ENCODE assay signal across 18 mouse cellular contexts in the genomic region with DNA sequence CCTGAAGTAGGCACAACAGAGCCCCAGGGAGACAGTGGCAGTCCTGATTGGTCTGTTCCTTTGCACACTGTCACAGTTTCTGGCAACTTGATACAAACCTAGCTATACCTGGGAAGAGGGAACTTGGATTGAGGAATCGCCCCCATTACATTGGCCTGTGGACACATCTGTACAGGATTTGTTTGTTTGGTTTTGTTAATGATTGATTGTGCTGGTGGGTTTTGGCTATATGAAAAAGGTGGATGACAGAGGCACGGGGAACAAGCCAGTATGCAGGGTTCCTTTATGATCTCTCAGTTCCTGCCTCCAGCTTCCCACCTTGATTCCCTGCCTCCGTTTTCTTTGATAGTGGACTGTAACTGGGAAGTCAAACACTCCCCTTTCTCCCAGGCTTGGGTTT. TPM values are rescaled to one million over a fixed set of nuclear protein-coding genes. Genes with fewer than 3 reads are reported as not detected.
DNase-seq lines count a peak whose midpoint lies in the region; ATAC-seq and TF ChIP-seq lines count a peak whose summit lies in the region.
"Had no signal": no experiment of that assay in that cellular context is flagged by ENCODE, and none has a peak within 500 bp of the region (broad histone marks: within the 10 kb centered on the region; RNA-seq: fewer than 3 reads in every experiment).

No protein-coding gene starts in this region.

- H3K9ac ChIP-seq in heart, embryonic 13.5 days, result no peak overlapping the region
- H3K9ac ChIP-seq in kidney, embryonic 15.5 days, result no peak overlapping the region
- no peak overlapping the region for H3K9ac ChIP-seq in lung, embryonic 15.5 days
- no peak overlapping the region for H3K9ac ChIP-seq in intestine, postnatal 0 days (ENCODE audit: low read depth, low read length)
- H3K9ac ChIP-seq: embryonic facial prominence, embryonic 12.5 days; forebrain, embryonic 12.5 days; limb, embryonic 12.5 days; neural tube, embryonic 12.5 days had no signal

- no peak overlapping the region for H3K27ac ChIP-seq in heart, embryonic 13.5 days (replicated peaks)
- H3K27ac ChIP-seq in kidney, embryonic 15.5 days, result no peak overlapping the region
- peak overlapping the region; percentile 73 for H3K27ac ChIP-seq in lung, embryonic 15.5 days
- H3K27ac ChIP-seq in intestine, postnatal 0 days (ENCODE audit: low read depth, low read length), result no peak overlapping the region
- H3K27ac ChIP-seq: embryonic facial prominence, embryonic 12.5 days; forebrain, embryonic 12.5 days; limb, embryonic 12.5 days; neural tube, embryonic 12.5 days had no signal

- no peak for TF ChIP-seq CTCF in intestine, postnatal 0 days (IDR thresholded peaks at IDR 0.05; ENCODE audit: low read depth)

- no peak for DNase-seq in heart, postnatal 4 days
- no peak for DNase-seq in kidney, adult 8-10 months
- DNase-seq in lung, postnatal 25 days (ENCODE audit: low spot score), result no peak
- DNase-seq in ovary, postnatal 14 days (ENCODE audit: low spot score), result no peak
- DNase-seq: adrenal gland, postnatal 14 days; cerebellum, adult 2 months; cerebellum, postnatal 25 days had no signal

- H3K4me2 ChIP-seq in heart, embryonic 13.5 days, result peak overlapping the region; percentile 49
- H3K4me2 ChIP-seq in kidney, embryonic 15.5 days, result 0 out of 2 replicates have a peak overlapping the region, but pooled peaks have one; percentile 18
- H3K4me2 ChIP-seq in lung, embryonic 15.5 days, result peak overlapping the region; percentile 30; the same call in 1 of the 2 replicates
- H3K4me2 ChIP-seq in intestine, postnatal 0 days (replicated peaks; ENCODE audit: low read depth), result peak overlapping the region; percentile 35; the same call in 1 of the 2 replicates
- H3K4me2 ChIP-seq: embryonic facial prominence, embryonic 12.5 days; forebrain, embryonic 12.5 days; limb, embryonic 12.5 days; neural tube, embryonic 12.5 days had no signal

- 53% methylated on average over 3 of the region's 3 CpGs for WGBS in heart, embryonic 13.5 days
- WGBS in kidney, embryonic 15.5 days, result 59% methylated on average over 3 of the region's 3 CpGs
- 28% methylated on average over 3 of the region's 3 CpGs for WGBS in lung, embryonic 15.5 days
- WGBS in intestine, postnatal 0 days, result 46% methylated on average over 3 of the region's 3 CpGs

- no peak overlapping the region for H3K4me3 ChIP-seq in heart, embryonic 13.5 days
- H3K4me3 ChIP-seq in kidney, embryonic 15.5 days (replicated peaks), result no peak overlapping the region
- no peak overlapping the region for H3K4me3 ChIP-seq in lung, embryonic 15.5 days
- H3K4me3 ChIP-seq in intestine, postnatal 0 days (ENCODE audit: low read depth, low read length), result no peak overlapping the region
- H3K4me3 ChIP-seq: embryonic facial prominence, embryonic 12.5 days; erythroblast, embryonic 14.5 days; forebrain, embryonic 12.5 days; limb, embryonic 12.5 days; neural tube, embryonic 12.5 days had no signal

- H3K9me3 ChIP-seq in heart, embryonic 13.5 days, result no peaks in the 10 kb centered on the region
- H3K9me3 ChIP-seq in kidney, embryonic 15.5 days (replicated peaks), result no peaks in the 10 kb centered on the region
- no peaks in the 10 kb centered on the region for H3K9me3 ChIP-seq in lung, embryonic 15.5 days
- no peaks in the 10 kb centered on the region for H3K9me3 ChIP-seq in intestine, postnatal 0 days (ENCODE audit: control insufficient read depth)
- H3K9me3 ChIP-seq: embryonic facial prominence, embryonic 12.5 days; forebrain, embryonic 12.5 days; limb, embryonic 12.5 days; neural tube, embryonic 12.5 days had no signal

- H3K4me1 ChIP-seq in heart, embryonic 13.5 days, result peaks cover 3% of the 10 kb centered on the region
- H3K4me1 ChIP-seq in kidney, embryonic 15.5 days, result 0 out of 2 replicates have a peak, but pooled peaks cover 5% of the 10 kb centered on the region
- H3K4me1 ChIP-seq in lung, embryonic 15.5 days, result peaks cover 8% of the 10 kb centered on the region; the same call in 1 of the 2 replicates
- no peaks in the 10 kb centered on the region for H3K4me1 ChIP-seq in intestine, postnatal 0 days (replicated peaks; ENCODE audit: control insufficient read depth, insufficient read depth, low read length)
- H3K4me1 ChIP-seq: embryonic facial prominence, embryonic 12.5 days; limb, embryonic 12.5 days; megakaryocyte, embryonic 14.5 days had no signal

- no peak for ATAC-seq in heart, embryonic 13.5 days (ENCODE audit: extremely low read depth, insufficient number of reproducible peaks, low FRiP score, low TSS enrichment)
- ATAC-seq in kidney, embryonic 15.5 days (replicated peaks; ENCODE audit: low FRiP score), result no peak
- ATAC-seq in lung, embryonic 15.5 days (ENCODE audit: borderline replicate concordance, extremely low read depth, low FRiP score, low TSS enrichment), result no peak
- no peak for ATAC-seq in intestine, postnatal 0 days
- ATAC-seq: CD4-positive, CD25-positive, alpha-beta regulatory T cell, adult 4 months had no signal

- H3K27me3 ChIP-seq in heart, embryonic 13.5 days (replicated peaks), result no peaks in the 10 kb centered on the region; the same call in 1 of the 2 replicates
- no peaks in the 10 kb centered on the region for H3K27me3 ChIP-seq in kidney, embryonic 15.5 days
- no peaks in the 10 kb centered on the region for H3K27me3 ChIP-seq in lung, embryonic 15.5 days
- no peaks in the 10 kb centered on the region for H3K27me3 ChIP-seq in intestine, postnatal 0 days (replicated peaks; ENCODE audit: control insufficient read depth, insufficient read depth, low read length)
- H3K27me3 ChIP-seq: embryonic facial prominence, embryonic 12.5 days; forebrain, embryonic 12.5 days; limb, embryonic 12.5 days; neural tube, embryonic 12.5 days had no signal

- H3K36me3 ChIP-seq in heart, embryonic 13.5 days, result no peaks in the 10 kb centered on the region
- no peaks in the 10 kb centered on the region for H3K36me3 ChIP-seq in kidney, embryonic 15.5 days
- no peaks in the 10 kb centered on the region for H3K36me3 ChIP-seq in lung, embryonic 15.5 days
- no peaks in the 10 kb centered on the region for H3K36me3 ChIP-seq in intestine, postnatal 0 days (ENCODE audit: control insufficient read depth, insufficient read depth)
- H3K36me3 ChIP-seq: embryonic facial prominence, embryonic 12.5 days; forebrain, embryonic 12.5 days; limb, embryonic 12.5 days; neural tube, embryonic 12.5 days had no signal

RNA-seq across cellular contexts. Expression of a gene that starts 33.6 kb away (rescaled TPM):
- polyA plus RNA-seq in heart, embryonic 13.5 days (2015; fragmentation: Nextera tagmentation; extraction: Ambion mirVana), result 9.9 and 13.4 TPM in 2 replicates
- 10 to 100 TPM; 23.8 to 26.0 TPM for total RNA-seq in heart, postnatal 4 days (2021)
- polyA plus RNA-seq in kidney, embryonic 15.5 days (2015; fragmentation: Nextera tagmentation; extraction: Ambion mirVana), result 20.3 and 21.5 TPM in 2 replicates
- 20.4 and 20.7 TPM in 2 replicates for polyA plus RNA-seq in lung, embryonic 15.5 days (2015; fragmentation: Nextera tagmentation; extraction: Ambion mirVana)
- 6.2 and 6.8 TPM in 2 replicates for polyA plus RNA-seq in intestine, postnatal 0 days (2015; fragmentation: Nextera tagmentation; extraction: Ambion mirVana)
